Mouse (Mus musculus): ENCODE results near the gene Zik1. TPM values are rescaled to one million over a fixed set of nuclear protein-coding genes. Genes with fewer than 3 reads are reported as not detected.
A peak's percentile ranks its signal among the peaks of the same experiment; 100 is the strongest.

The Zik1 gene
- polyA plus RNA-seq (2015; fragmentation: Nextera tagmentation; extraction: Ambion mirVana), result 19.2 and 20.9 TPM in 2 replicates

- H3K9ac ChIP-seq, result peak within 1 kb of the TSS; percentile 86
- H3K9me3 ChIP-seq, result 0 out of 2 replicates have a peak, but pooled peaks cover 3% of the 10 kb centered on the region
- peak within 1 kb of the TSS; percentile 72 for H3K4me3 ChIP-seq
- H3K36me3 ChIP-seq, result peaks cover 32% of the 10 kb centered on the region
- H3K4me2 ChIP-seq, result peak within 1 kb of the TSS; percentile 77
- no peaks in the 10 kb centered on the region for H3K27me3 ChIP-seq
- 2% methylated on average over 33 of the region's 33 CpGs for WGBS
- peak within 1 kb of the TSS; percentile 77 for H3K27ac ChIP-seq
- peak; percentile 94 for ATAC-seq (ENCODE audit: insufficient number of reproducible peaks, insufficient read depth, low FRiP score, low TSS enrichment, low read depth)
- peaks cover 9% of the 10 kb centered on the region for H3K4me1 ChIP-seq
Observed at GRCm38 (mm10) chr7:10494786-10495521, at the start of gene Zik1. Zik1 (minus strand) TSS chr7:10495394.

GRCm38 (mm10) chr7:10495578-10495977, 384 bp upstream of the Zik1 start:
- Histone ChIP-seq H3K9me3 (0 out of 2 replicates have a peak, but pooled peaks cover 3% of the 10 kb centered on the region), H3K9ac (no peak overlapping the region), H3K36me3 (peaks cover 26% of the 10 kb centered on the region), H3K4me1 (peaks cover 9% of the 10 kb centered on the region), H3K27ac (no peak overlapping the region), H3K27me3 (no peaks in the 10 kb centered on the region), H3K4me3 (peak overlapping the region; percentile 72), H3K4me2 (peak overlapping the region; percentile 77)
- 30% methylated on average over 6 of the region's 6 CpGs for WGBS
- no peak for ATAC-seq (ENCODE audit: insufficient number of reproducible peaks, insufficient read depth, low FRiP score, low TSS enrichment, low read depth)

GRCm38 (mm10) chr7:10480588-10481233, 14.5 kb downstream of the Zik1 start:
- no peaks in the 10 kb centered on the region for H3K27me3 ChIP-seq
- no peaks in the 10 kb centered on the region for H3K36me3 ChIP-seq
- no peaks in the 10 kb centered on the region for H3K9me3 ChIP-seq
- H3K27ac ChIP-seq, result no peak overlapping the region
- peak overlapping the region; percentile 29 for H3K4me3 ChIP-seq
- peak overlapping the region; percentile 43 for H3K4me2 ChIP-seq
- H3K4me1 ChIP-seq, result no peaks in the 10 kb centered on the region
- H3K9ac ChIP-seq, result no peak overlapping the region
- ATAC-seq (ENCODE audit: insufficient number of reproducible peaks, insufficient read depth, low FRiP score, low TSS enrichment, low read depth), result no peak
- 67% methylated on average over 18 of the region's 18 CpGs for WGBS

GRCm38 (mm10) chr7:10479813-10480212, 15.4 kb downstream of the Zik1 start:
- no peak overlapping the region for H3K9ac ChIP-seq
- no peaks in the 10 kb centered on the region for H3K9me3 ChIP-seq
- H3K27me3 ChIP-seq, result no peaks in the 10 kb centered on the region
- H3K27ac ChIP-seq, result no peak overlapping the region
- no peak for ATAC-seq (ENCODE audit: insufficient number of reproducible peaks, insufficient read depth, low FRiP score, low TSS enrichment, low read depth)
- no peaks in the 10 kb centered on the region for H3K4me1 ChIP-seq
- H3K4me3 ChIP-seq, result no peak overlapping the region
- H3K4me2 ChIP-seq, result no peak overlapping the region
- H3K36me3 ChIP-seq, result no peaks in the 10 kb centered on the region

- Histone ChIP-seq H3K27ac (no peak overlapping the region), H3K9ac (no peak overlapping the region), H3K4me1 (no peaks in the 10 kb centered on the region), H3K4me2 (no peak overlapping the region), H3K9me3 (no peaks in the 10 kb centered on the region), H3K4me3 (no peak overlapping the region), H3K36me3 (no peaks in the 10 kb centered on the region), H3K27me3 (no peaks in the 10 kb centered on the region)
- 66% methylated on average over 3 of the region's 3 CpGs for WGBS
- ATAC-seq (ENCODE audit: insufficient number of reproducible peaks, insufficient read depth, low FRiP score, low TSS enrichment, low read depth), result no peak
Observed at GRCm38 (mm10) chr7:10458166-10458565, 37.0 kb downstream of the Zik1 start.

DNA sequence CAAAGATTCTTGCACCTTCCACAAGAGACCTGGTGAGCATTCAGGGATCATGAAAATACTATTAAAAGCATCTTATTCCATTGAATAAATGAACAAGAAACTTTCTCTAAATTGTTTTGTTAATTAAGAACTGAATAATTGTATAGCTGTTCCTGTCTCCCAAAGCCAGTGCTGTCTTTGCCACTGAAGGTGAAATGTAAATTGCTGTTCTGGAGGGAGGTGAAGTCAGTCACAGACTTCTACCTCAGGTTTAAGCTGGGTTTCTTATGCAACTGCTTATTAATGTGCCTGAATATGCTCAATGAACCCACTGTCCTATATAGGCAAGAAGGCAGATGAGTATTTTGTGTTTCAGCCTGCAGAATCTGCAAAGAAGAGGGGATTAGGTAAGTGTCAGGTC, 52.2 kb downstream of the Zik1 start, which contains the start of gene Vmn1r67:
Gene Vmn1r67 (plus strand): TSS at position 301 of the 400 bp plus-strand sequence.
- no peak within 1 kb of the TSS for H3K9ac ChIP-seq
- H3K27ac ChIP-seq, result no peak within 1 kb of the TSS
- peaks cover 6% of the 10 kb centered on the region for H3K9me3 ChIP-seq
- no peak for ATAC-seq (ENCODE audit: insufficient number of reproducible peaks, insufficient read depth, low FRiP score, low TSS enrichment, low read depth)
- H3K4me2 ChIP-seq, result no peak within 1 kb of the TSS
- no peak within 1 kb of the TSS for H3K4me3 ChIP-seq
- H3K27me3 ChIP-seq, result no peaks in the 10 kb centered on the region
- no peaks in the 10 kb centered on the region for H3K36me3 ChIP-seq
- no peaks in the 10 kb centered on the region for H3K4me1 ChIP-seq

Other genes with a start within 250 kb of the Zik1 start
- not detected in 2 replicates for gene Vmn1r66, start 217.4 kb downstream of the Zik1 start, polyA plus RNA-seq (2015; fragmentation: Nextera tagmentation; extraction: Ambion mirVana)
- not detected in 2 replicates for gene Vmn1r67, start 52.1 kb downstream of the Zik1 start, polyA plus RNA-seq (2015; fragmentation: Nextera tagmentation; extraction: Ambion mirVana)
- gene Vmn1r68, start 63.1 kb upstream of the Zik1 start, polyA plus RNA-seq (2015; fragmentation: Nextera tagmentation; extraction: Ambion mirVana), result not detected in 2 replicates
- not detected in 2 replicates for gene Vmn1r69, start 118.3 kb upstream of the Zik1 start, polyA plus RNA-seq (2015; fragmentation: Nextera tagmentation; extraction: Ambion mirVana)
- gene Vmn1r70, start 136.1 kb upstream of the Zik1 start, polyA plus RNA-seq (2015; fragmentation: Nextera tagmentation; extraction: Ambion mirVana), result not detected in 2 replicates
- gene Nlrp4b, start 192.4 kb upstream of the Zik1 start, polyA plus RNA-seq (2015; fragmentation: Nextera tagmentation; extraction: Ambion mirVana), result not detected in 2 replicates